Mouse (Mus musculus) forebrain, embryonic 16.5 days (tissue): ENCODE measurements at regions not wholly inside any gene's neighbourhood (a gene's known extent, or its start where the extent isn't known, plus 50 kb on each side); places are given as distances from the start of the nearest gene placed in this dataset.

Experiments
- ATAC-seq: fragments of 200-750 bp; cut with Nextera tagmentation; 2 replicates; pipeline ENCODE4 v1.8.0; 2017; ENCODE audit warnings: mild to moderate bottlenecking, moderate library complexity
- H3K27ac ChIP-seq: fragments of 300-500 bp; sonication (generic); 2 replicates; pipeline ENCODE4 v1.5.1; 2014; ENCODE audit warnings: low read length, control low read depth
- H3K27me3 ChIP-seq: fragments of 300-500 bp; sonication (generic); replicated peaks from 2 replicates; pipeline ENCODE4 v1.6.1; 2014; ENCODE audit warnings: low read length; ENCODE audit not compliant: control insufficient read depth, insufficient read depth
- H3K36me3 ChIP-seq: fragments of 300-500 bp; sonication (generic); 2 replicates; pipeline ENCODE4 v1.6.1; 2014; ENCODE audit not compliant: control insufficient read depth, insufficient read depth
- H3K4me1 ChIP-seq: fragments of 300-500 bp; sonication (generic); replicated peaks from 2 replicates; pipeline ENCODE4 v1.6.1; 2014; ENCODE audit warnings: low read length; ENCODE audit not compliant: control insufficient read depth, insufficient read depth
- H3K4me2 ChIP-seq: fragments of 300-500 bp; sonication (generic); 2 replicates; pipeline ENCODE4 v1.6.1; 2014; ENCODE audit warnings: mild to moderate bottlenecking, low read length, control low read depth
- H3K4me3 ChIP-seq: fragments of 300-500 bp; sonication (generic); replicated peaks from 2 replicates; pipeline ENCODE4 v1.5.1; 2014; ENCODE audit warnings: mild to moderate bottlenecking, low read length, control low read depth
- H3K9ac ChIP-seq: fragments of 300-500 bp; sonication (generic); replicated peaks from 2 replicates; pipeline ENCODE4 v1.6.1; 2014; ENCODE audit warnings: low read depth, low read length, control low read depth
- H3K9me3 ChIP-seq: fragments of 300-500 bp; sonication (generic); 2 replicates; pipeline ENCODE4 v1.6.1; 2016; ENCODE audit warnings: low read length; ENCODE audit not compliant: control insufficient read depth
- WGBS: fragments of 180-500 bp; shearing (Covaris S2); extraction: QIAGEN DNeasy Blood & Tissue Kit; methylation state at CpG from one replicate; pipeline ENCODE4 v1.1.7; 2014; 5-methylcytosine and 5-hydroxymethylcytosine counted together

- Histone ChIP-seq H3K4me3 (no peak overlapping the region), H3K4me1 (no peaks in the 10 kb centered on the region), H3K27me3 (no peaks in the 10 kb centered on the region), H3K36me3 (no peaks in the 10 kb centered on the region), H3K4me2 (no peak overlapping the region), H3K9me3 (no peaks in the 10 kb centered on the region), H3K9ac (no peak overlapping the region), H3K27ac (no peak overlapping the region)
- whole genome bisulfite sequencing: 52% methylated on average over 5 of the region's 5 CpGs
- ATAC-seq: no peak
These were observed 261.6 kb downstream of the Agtpbp1 start for GRCm38 (mm10) chr13:59323441-59323840.

- Histone ChIP-seq H3K4me3 (no peak overlapping the region), H3K4me2 (no peak overlapping the region), H3K4me1 (no peaks in the 10 kb centered on the region), H3K27ac (no peak overlapping the region), H3K9ac (no peak overlapping the region), H3K36me3 (no peaks in the 10 kb centered on the region), H3K27me3 (no peaks in the 10 kb centered on the region), H3K9me3 (no peaks in the 10 kb centered on the region)
- no peak for ATAC-seq
- 91% methylated on average over 5 of the region's 5 CpGs for WGBS
These were observed 264.8 kb downstream of the Agtpbp1 start for GRCm38 (mm10) chr13:59320261-59320660.

- H3K27me3 ChIP-seq: no peaks in the 10 kb centered on the region
- ATAC-seq: no peak
- no peak overlapping the region for H3K4me2 ChIP-seq
- no peaks in the 10 kb centered on the region for H3K4me1 ChIP-seq
- no peak overlapping the region for H3K9ac ChIP-seq
- no peak overlapping the region for H3K4me3 ChIP-seq
- WGBS: 60% methylated on average over 15 of the region's 16 CpGs
- H3K27ac ChIP-seq: no peak overlapping the region
- H3K9me3 ChIP-seq: no peaks in the 10 kb centered on the region
- no peaks in the 10 kb centered on the region for H3K36me3 ChIP-seq
These were observed 267.5 kb downstream of the Agtpbp1 start for GRCm38 (mm10) chr13:59317458-59318005.

- ATAC-seq: no peak
- no peaks in the 10 kb centered on the region for H3K27me3 ChIP-seq
- WGBS: 55% methylated on average over 3 of the region's 3 CpGs
These were observed 269.2 kb downstream of the Agtpbp1 start for GRCm38 (mm10) chr13:59315811-59316210.

GRCm38 (mm10) chr13:59314419-59314818 lies 270.6 kb downstream of the Agtpbp1 start:
- ATAC-seq: no peak
- Histone ChIP-seq H3K4me1 (no peaks in the 10 kb centered on the region), H3K4me3 (no peak overlapping the region), H3K36me3 (no peaks in the 10 kb centered on the region), H3K27ac (no peak overlapping the region; the same call in 1 of the 2 replicates), H3K9ac (no peak overlapping the region), H3K4me2 (no peak overlapping the region), H3K9me3 (no peaks in the 10 kb centered on the region), H3K27me3 (no peaks in the 10 kb centered on the region)
- WGBS: 63% methylated on average over 1 of the region's 1 CpGs

More at GRCm38 (mm10) chr13:59315811-59316210, 269.2 kb downstream of the Agtpbp1 start:
- no peak overlapping the region for H3K4me2 ChIP-seq
- no peak overlapping the region for H3K9ac ChIP-seq
- no peaks in the 10 kb centered on the region for H3K4me1 ChIP-seq
- H3K4me3 ChIP-seq: no peak overlapping the region
- no peak overlapping the region for H3K27ac ChIP-seq
- H3K9me3 ChIP-seq: no peaks in the 10 kb centered on the region
- no peaks in the 10 kb centered on the region for H3K36me3 ChIP-seq

- no peaks in the 10 kb centered on the region for H3K4me1 ChIP-seq
- H3K9me3 ChIP-seq: no peaks in the 10 kb centered on the region
- peak overlapping the region; percentile 43; the same call in 1 of the 2 replicates for H3K27ac ChIP-seq
- 54% methylated on average over 7 of the region's 7 CpGs for WGBS
- peak; percentile 65 for ATAC-seq
- H3K9ac ChIP-seq: no peak overlapping the region
- H3K4me3 ChIP-seq: no peak overlapping the region
- H3K36me3 ChIP-seq: no peaks in the 10 kb centered on the region
- H3K4me2 ChIP-seq: no peak overlapping the region
- no peaks in the 10 kb centered on the region for H3K27me3 ChIP-seq
These were observed 271.2 kb downstream of the Agtpbp1 start for GRCm38 (mm10) chr13:59313725-59314330.

- Histone ChIP-seq H3K9ac (no peak overlapping the region), H3K4me3 (no peak overlapping the region), H3K36me3 (no peaks in the 10 kb centered on the region), H3K4me1 (peaks cover 6% of the 10 kb centered on the region; the same call in 1 of the 2 replicates), H3K9me3 (no peaks in the 10 kb centered on the region), H3K27ac (no peak overlapping the region), H3K27me3 (no peaks in the 10 kb centered on the region), H3K4me2 (no peak overlapping the region)
- WGBS: 10% methylated on average over 5 of the region's 5 CpGs
- no peak for ATAC-seq
These were observed 292.1 kb downstream of the Agtpbp1 start for GRCm38 (mm10) chr13:59292905-59293304.

- Histone ChIP-seq H3K4me1 (peaks cover 6% of the 10 kb centered on the region; the same call in 1 of the 2 replicates), H3K9me3 (no peaks in the 10 kb centered on the region), H3K9ac (no peak overlapping the region), H3K27me3 (no peaks in the 10 kb centered on the region), H3K4me3 (no peak overlapping the region), H3K36me3 (no peaks in the 10 kb centered on the region), H3K4me2 (no peak overlapping the region), H3K27ac (no peak overlapping the region)
- ATAC-seq: no peak
- WGBS: 78% methylated on average over 11 of the region's 11 CpGs
These were observed 295.9 kb downstream of the Agtpbp1 start for GRCm38 (mm10) chr13:59289127-59289526.

GRCm38 (mm10) chr13:59281199-59281598 lies 303.8 kb downstream of the Agtpbp1 start:
- Histone ChIP-seq H3K36me3 (no peaks in the 10 kb centered on the region), H3K27ac (no peak overlapping the region), H3K4me1 (peaks cover 9% of the 10 kb centered on the region; the same call in 1 of the 2 replicates), H3K9me3 (no peaks in the 10 kb centered on the region), H3K27me3 (no peaks in the 10 kb centered on the region), H3K4me3 (no peak overlapping the region), H3K9ac (no peak overlapping the region), H3K4me2 (no peak overlapping the region)
- 76% methylated on average over 5 of the region's 5 CpGs for WGBS
- no peak for ATAC-seq
